Mouse (Mus musculus): Measurements from ENCODE around the gene Rbms1.

- TF ChIP-seq CTCF (IDR thresholded peaks at IDR 0.05; ENCODE audit: extremely low read depth, insufficient read depth, insufficient read length, insufficient replicate concordance), result no peak
- TF ChIP-seq POLR2A (IDR thresholded peaks at IDR 0.05; ENCODE audit: low read depth, low read length), result no peak
Measured at GRCm38 (mm10) chr2:60766420-60766819, 196.6 kb downstream of the Rbms1 start.
